ENCODE assay signal across 8 mouse cellular contexts in genomic region chr19:7165509-7166199, GRCm38 (mm10). TPM values are rescaled to one million over a fixed set of nuclear protein-coding genes. Genes with fewer than 3 reads are reported as not detected.
DNase-seq lines count a peak whose midpoint lies in the region; ATAC-seq and TF ChIP-seq lines count a peak whose summit lies in the region.

No protein-coding gene starts in this region.

- TF ChIP-seq CTCF in left cerebral cortex, adult 2 months (IDR thresholded peaks at IDR 0.05), result no peak

- no peaks in the 10 kb centered on the region for H3K9me3 ChIP-seq in forebrain, embryonic 14.5 days (replicated peaks; ENCODE audit: control insufficient read depth, low read length)
- H3K9me3 ChIP-seq in limb, embryonic 14.5 days (ENCODE audit: control insufficient read depth, low read length), result no peaks in the 10 kb centered on the region

- under 1% methylated on average over 38 of the region's 105 CpGs for WGBS in forebrain, embryonic 14.5 days
- WGBS in limb, embryonic 14.5 days, result 0% methylated on average over 33 of the region's 105 CpGs

- H3K4me3 ChIP-seq in left cerebral cortex, adult 2 months, result peak overlapping the region; percentile 76
- peak overlapping the region; percentile 77 for H3K4me3 ChIP-seq in forebrain, embryonic 14.5 days (ENCODE audit: low read depth, low read length)
- peak overlapping the region; percentile 73 for H3K4me3 ChIP-seq in limb, embryonic 14.5 days (replicated peaks; ENCODE audit: low read length)

- no peak for TF ChIP-seq POLR2A in limb, embryonic 14.5 days (IDR thresholded peaks at IDR 0.05; ENCODE audit: borderline replicate concordance, extremely low read depth, insufficient read depth, insufficient read length)

- intact Hi-C loops in left cerebral cortex, adult 2 months (cut with DNase I), result loop anchor here (2.0 to 5.0 kb wide), 2 partner anchors 31 to 83 kb away; no protein-coding TSS in a partner anchor
- intact Hi-C loops in left cerebral cortex, postnatal 4 days (cut with DNase I), result no loop called here

- peaks cover 11% of the 10 kb centered on the region; the same call in 1 of the 2 replicates for H3K4me1 ChIP-seq in forebrain, embryonic 14.5 days (ENCODE audit: control insufficient read depth, insufficient read depth, low read length)
- H3K4me1 ChIP-seq in limb, embryonic 14.5 days (ENCODE audit: control insufficient read depth, insufficient read depth, low read length), result peaks cover 21% of the 10 kb centered on the region

- H3K36me3 ChIP-seq in forebrain, embryonic 14.5 days (ENCODE audit: control insufficient read depth, insufficient read depth, low read length), result no peaks in the 10 kb centered on the region
- H3K36me3 ChIP-seq in limb, embryonic 14.5 days (ENCODE audit: control insufficient read depth, insufficient read depth, low read length), result no peaks in the 10 kb centered on the region
- no peaks in the 10 kb centered on the region for H3K36me3 ChIP-seq in splenic B cell, adult 2 months (ENCODE audit: control insufficient read depth, insufficient read depth, low read length, poor library complexity, severe bottlenecking)

- ATAC-seq in forebrain, embryonic 14.5 days, result peak; percentile 51
- 0 out of 2 replicates have a peak, but pooled peaks have one; percentile 3 for ATAC-seq in limb, embryonic 14.5 days (ENCODE audit: low FRiP score, low read depth)
- ATAC-seq in erythroid progenitor cell, adult 5-6 weeks (replicated peaks; ENCODE audit: low FRiP score, poor library complexity, severe bottlenecking), result no peak
- ATAC-seq in erythroblast, adult 5-6 weeks (replicated peaks; ENCODE audit: low FRiP score, poor library complexity, severe bottlenecking), result no peak

- H3K27ac ChIP-seq in left cerebral cortex, adult 2 months, result peak overlapping the region; percentile 85
- H3K27ac ChIP-seq in forebrain, embryonic 14.5 days (ENCODE audit: low read depth, low read length), result peak overlapping the region; percentile 72; the same call in 1 of the 2 replicates
- no peak overlapping the region for H3K27ac ChIP-seq in limb, embryonic 14.5 days (replicated peaks; ENCODE audit: low read depth, low read length)

- H3K9ac ChIP-seq in forebrain, embryonic 14.5 days (ENCODE audit: low read length), result peak overlapping the region; percentile 84
- H3K9ac ChIP-seq in limb, embryonic 14.5 days (ENCODE audit: low read depth, low read length, severe bottlenecking), result peak overlapping the region; percentile 78

- peak; percentile 53 to 63 for DNase-seq in left cerebral cortex, adult 2 months (ENCODE audit: extremely low spot score in 1 of 2, low spot score in 2 of 2)
- DNase-seq in left cerebral cortex, postnatal 4 days, result no peak
- DNase-seq in cerebellum, adult 18-20 months, result peak; percentile 76 to 81
- peak; percentile 60 for DNase-seq in forebrain, embryonic 14.5 days (ENCODE audit: low spot score)
- DNase-seq in limb, embryonic 14.5 days (ENCODE audit: low spot score), result no peak
- peak; percentile 24 for DNase-seq in splenic B cell, adult 2 months (ENCODE audit: low read depth, low spot score)

- H3K27me3 ChIP-seq in forebrain, embryonic 14.5 days (replicated peaks; ENCODE audit: control insufficient read depth, insufficient read depth, low read length), result 0 out of 2 replicates have a peak, but pooled peaks cover 3% of the 10 kb centered on the region
- H3K27me3 ChIP-seq in limb, embryonic 14.5 days (ENCODE audit: control insufficient read depth, insufficient read depth, low read length), result peaks cover 20% of the 10 kb centered on the region
- H3K27me3 ChIP-seq in splenic B cell, adult 2 months (ENCODE audit: control insufficient read depth, insufficient read depth, low read length, poor library complexity, severe bottlenecking), result no peaks in the 10 kb centered on the region; the same call in 1 of the 2 replicates

- H3K4me2 ChIP-seq in forebrain, embryonic 14.5 days (ENCODE audit: low read length), result peak overlapping the region; percentile 93
- H3K4me2 ChIP-seq in limb, embryonic 14.5 days (replicated peaks; ENCODE audit: low read depth, low read length, severe bottlenecking), result peak overlapping the region; percentile 99

RNA-seq across cellular contexts. Expression of gene Otub1, which starts 40.5 kb away (rescaled TPM):
- total RNA-seq in left cerebral cortex, adult 2 months (2021), result 100 to 1,000 TPM; 257 to 267 TPM
- 100 to 1,000 TPM; 181 TPM for total RNA-seq in left cerebral cortex, postnatal 4 days (2021)
- 262 TPM in 2 replicates for polyA plus RNA-seq in forebrain, embryonic 14.5 days (2014; fragmentation: Nextera tagmentation; extraction: Ambion mirVana)
- 157 and 181 TPM in 2 replicates for polyA plus RNA-seq in limb, embryonic 14.5 days (2012; rRNA removed)
- 203 and 212 TPM in 2 replicates for polyA plus RNA-seq in limb, embryonic 14.5 days (2014; fragmentation: Nextera tagmentation; extraction: Ambion mirVana)
- 17.3 and 25.6 TPM in 2 replicates for total RNA-seq in erythroid progenitor cell, adult 5-6 weeks (2015; ENCODE audit: low replicate concordance)
- 8.2 and 10.0 TPM in 2 replicates for total RNA-seq in erythroid progenitor cell, adult 5-6 weeks (2017; ENCODE audit: low replicate concordance)
- 17.3 TPM in 2 replicates for total RNA-seq in erythroblast, adult 5-6 weeks (2015; ENCODE audit: low replicate concordance)
- total RNA-seq in erythroblast, adult 5-6 weeks (2017; ENCODE audit: low replicate concordance), result 15.5 and 23.1 TPM in 2 replicates

RNA-seq across cellular contexts. Expression of gene Cox8a, which starts 51.8 kb away (rescaled TPM):
- total RNA-seq in left cerebral cortex, adult 2 months (2021), result 100 to 1,000 TPM; 934 to 941 TPM
- 100 to 1,000 TPM; 469 to 499 TPM for total RNA-seq in left cerebral cortex, postnatal 4 days (2021)
- 772 and 935 TPM in 2 replicates for polyA plus RNA-seq in forebrain, embryonic 14.5 days (2014; fragmentation: Nextera tagmentation; extraction: Ambion mirVana)
- 478 and 552 TPM in 2 replicates for polyA plus RNA-seq in limb, embryonic 14.5 days (2012; rRNA removed)
- polyA plus RNA-seq in limb, embryonic 14.5 days (2014; fragmentation: Nextera tagmentation; extraction: Ambion mirVana), result 850 and 909 TPM in 2 replicates
- 226 and 267 TPM in 2 replicates for total RNA-seq in erythroid progenitor cell, adult 5-6 weeks (2015; ENCODE audit: low replicate concordance)
- total RNA-seq in erythroid progenitor cell, adult 5-6 weeks (2017; ENCODE audit: low replicate concordance), result 106 and 241 TPM in 2 replicates
- 177 and 188 TPM in 2 replicates for total RNA-seq in erythroblast, adult 5-6 weeks (2015; ENCODE audit: low replicate concordance)
- total RNA-seq in erythroblast, adult 5-6 weeks (2017; ENCODE audit: low replicate concordance), result 51.3 and 166 TPM in 2 replicates

Comparison
In these comparisons a context has a peak if more than half of its experiments do, and no peak if none do; other contexts are left out.
1. DNase-seq: peak in left cerebral cortex, adult 2 months (2 of 2), cerebellum, adult 18-20 months (2 of 2), forebrain, embryonic 14.5 days (single experiment) and splenic B cell, adult 2 months (single experiment); none in left cerebral cortex, postnatal 4 days (single experiment) and limb, embryonic 14.5 days (single experiment).
2. ATAC-seq: peak in forebrain, embryonic 14.5 days (single experiment) and limb, embryonic 14.5 days (single experiment); none in erythroid progenitor cell, adult 5-6 weeks (single experiment) and erythroblast, adult 5-6 weeks (single experiment).
3. RNA of gene Otub1, which starts 40.5 kb away (total RNA-seq): 257 to 267 TPM in left cerebral cortex, adult 2 months and 181 TPM in left cerebral cortex, postnatal 4 days; 8.2 to 25.6 TPM in erythroid progenitor cell, adult 5-6 weeks and 15.5 to 23.1 TPM in erythroblast, adult 5-6 weeks; every median in the first group is over 4 times any median in the second.
4. Peak in every context shown above with its lines, with median percentiles within 50 percentile points of each other: H3K4me3 ChIP-seq.